Mouse (Mus musculus) midbrain, embryonic 13.5 days (tissue): ENCODE measurements around the gene Rinl. TPM values are rescaled to one million over a fixed set of nuclear protein-coding genes. Genes with fewer than 3 reads are reported as not detected.

Experiments used
- ATAC-seq: fragments of 200-750 bp; cut with Nextera tagmentation; 2 replicates; pipeline ENCODE4 v1.8.0; 2017; ENCODE audit warnings: mild to moderate bottlenecking, moderate TSS enrichment, moderate library complexity
- H3K27ac ChIP-seq: fragments of 300-500 bp; sonication (generic); 2 replicates; pipeline ENCODE4 v1.5.1; 2015; ENCODE audit warnings: inconsistent platforms, mild to moderate bottlenecking, moderate library complexity
- H3K27me3 ChIP-seq: fragments of 300-500 bp; sonication (generic); 2 replicates; pipeline ENCODE4 v1.6.1; 2015; ENCODE audit warnings: mild to moderate bottlenecking, inconsistent platforms
- H3K36me3 ChIP-seq: fragments of 300-500 bp; sonication (generic); 2 replicates; pipeline ENCODE4 v1.6.1; 2015; ENCODE audit warnings: mild to moderate bottlenecking, inconsistent platforms
- H3K4me1 ChIP-seq: fragments of 300-500 bp; sonication (generic); replicated peaks from 2 replicates; pipeline ENCODE4 v1.6.1; 2015; ENCODE audit warnings: inconsistent platforms
- H3K4me2 ChIP-seq: fragments of 300-500 bp; sonication (generic); replicated peaks from 2 replicates; pipeline ENCODE4 v1.6.1; 2015; ENCODE audit warnings: moderate library complexity, mild to moderate bottlenecking, inconsistent platforms
- H3K4me3 ChIP-seq: fragments of 300-500 bp; sonication (generic); replicated peaks from 2 replicates; pipeline ENCODE4 v1.5.1; 2015; ENCODE audit warnings: mild to moderate bottlenecking, inconsistent platforms
- H3K9ac ChIP-seq: fragments of 300-500 bp; sonication (generic); replicated peaks from 2 replicates; pipeline ENCODE4 v1.6.1; 2015; ENCODE audit warnings: mild to moderate bottlenecking, inconsistent platforms
- H3K9me3 ChIP-seq: fragments of 300-500 bp; sonication (generic); 2 replicates; pipeline ENCODE4 v1.6.1; 2016; ENCODE audit warnings: mild to moderate bottlenecking, inconsistent platforms
- WGBS: fragments of 180-500 bp; shearing (Covaris S2); methylation state at CpG from one replicate; pipeline ENCODE4 v1.1.7; 2015; 5-methylcytosine and 5-hydroxymethylcytosine counted together
- polyA plus RNA-seq: library from polyadenylated mRNA; unstranded; fragments of >200 nt; fragmentation: Nextera tagmentation; extraction: Ambion mirVana; gene quantifications from 2 replicates; pipeline ENCODE4 v1.2.1, GENCODE M21; 2015

Gene Rinl
- polyA plus RNA-seq, 1 experiment from 2014 or later, result 1.9 TPM

GRCm38 (mm10) chr7:28785161-28785560 lies 3.6 kb upstream of the Rinl start:
- Histone ChIP-seq H3K9ac (no peak overlapping the region), H3K27me3 (no peaks in the 10 kb centered on the region), H3K4me1 (peaks cover 6% of the 10 kb centered on the region), H3K4me2 (no peak overlapping the region), H3K9me3 (no peaks in the 10 kb centered on the region), H3K36me3 (peaks cover 54% of the 10 kb centered on the region), H3K27ac (no peak overlapping the region), H3K4me3 (no peak overlapping the region)
- ATAC-seq, result no peak
- WGBS, result 75% methylated on average over 5 of the region's 5 CpGs

GRCm38 (mm10) chr7:28787884-28788283 lies 885 bp upstream of the Rinl start:
- H3K36me3 ChIP-seq, result peaks cover 50% of the 10 kb centered on the region
- 0 out of 2 replicates have a peak overlapping the region, but pooled peaks have one; percentile 6 for H3K9ac ChIP-seq
- no peaks in the 10 kb centered on the region for H3K4me1 ChIP-seq
- no peak overlapping the region for H3K4me2 ChIP-seq
- H3K27ac ChIP-seq, result no peak overlapping the region
- H3K9me3 ChIP-seq, result no peaks in the 10 kb centered on the region
- no peaks in the 10 kb centered on the region for H3K27me3 ChIP-seq
- 96% methylated on average over 9 of the region's 9 CpGs for WGBS
- ATAC-seq, result no peak
- H3K4me3 ChIP-seq, result no peak overlapping the region

GRCm38 (mm10) chr7:28789235-28789634 lies 466 bp downstream of the Rinl start:
- WGBS, result 93% methylated on average over 3 of the region's 3 CpGs
- Histone ChIP-seq H3K9ac (no peak overlapping the region), H3K27ac (no peak overlapping the region), H3K4me1 (no peaks in the 10 kb centered on the region), H3K36me3 (peaks cover 39% of the 10 kb centered on the region), H3K4me2 (no peak overlapping the region), H3K4me3 (no peak overlapping the region), H3K27me3 (no peaks in the 10 kb centered on the region), H3K9me3 (no peaks in the 10 kb centered on the region)
- ATAC-seq, result no peak

- 0 out of 2 replicates have a peak, but pooled peaks have one; percentile 30 for ATAC-seq
- 48% methylated on average over 8 of the region's 8 CpGs for WGBS
Measured at GRCm38 (mm10) chr7:28790066-28790806, 1.5 kb downstream of the Rinl start.

GRCm38 (mm10) chr7:28791706-28792105 lies 2.9 kb downstream of the Rinl start:
- Histone ChIP-seq H3K9me3 (no peaks in the 10 kb centered on the region), H3K36me3 (peaks cover 19% of the 10 kb centered on the region), H3K4me2 (no peak overlapping the region), H3K4me1 (peaks cover 4% of the 10 kb centered on the region; the same call in 1 of the 2 replicates), H3K27me3 (0 out of 2 replicates have a peak, but pooled peaks cover 8% of the 10 kb centered on the region), H3K27ac (no peak overlapping the region), H3K4me3 (no peak overlapping the region), H3K9ac (no peak overlapping the region)
- ATAC-seq, result no peak

More at GRCm38 (mm10) chr7:28790066-28790806, 1.5 kb downstream of the Rinl start:
- Histone ChIP-seq H3K9me3 (no peaks in the 10 kb centered on the region), H3K4me2 (no peak overlapping the region), H3K36me3 (peaks cover 34% of the 10 kb centered on the region), H3K27me3 (no peaks in the 10 kb centered on the region), H3K4me3 (no peak overlapping the region), H3K27ac (no peak overlapping the region), H3K9ac (no peak overlapping the region), H3K4me1 (no peaks in the 10 kb centered on the region)

GRCm38 (mm10) chr7:28792391-28793185 lies 3.8 kb downstream of the Rinl start:
- Histone ChIP-seq H3K9me3 (no peaks in the 10 kb centered on the region), H3K4me2 (no peak overlapping the region), H3K4me1 (peaks cover 7% of the 10 kb centered on the region), H3K36me3 (peaks cover 13% of the 10 kb centered on the region), H3K9ac (no peak overlapping the region), H3K27ac (no peak overlapping the region), H3K27me3 (0 out of 2 replicates have a peak, but pooled peaks cover 8% of the 10 kb centered on the region), H3K4me3 (no peak overlapping the region)
- no peak for ATAC-seq
- WGBS, result 88% methylated on average over 14 of the region's 14 CpGs

- 0 out of 2 replicates have a peak, but pooled peaks cover 8% of the 10 kb centered on the region for H3K27me3 ChIP-seq
- 38% methylated on average over 2 of the region's 2 CpGs for WGBS
- H3K9ac ChIP-seq, result no peak overlapping the region
- 0 out of 2 replicates have a peak, but pooled peaks cover under 1% of the 10 kb centered on the region for H3K36me3 ChIP-seq
- ATAC-seq, result no peak
- H3K4me3 ChIP-seq, result no peak overlapping the region
- no peak overlapping the region for H3K4me2 ChIP-seq
- no peaks in the 10 kb centered on the region for H3K9me3 ChIP-seq
- H3K27ac ChIP-seq, result no peak overlapping the region
- H3K4me1 ChIP-seq, result peaks cover 7% of the 10 kb centered on the region
Measured at GRCm38 (mm10) chr7:28793834-28794233, 5.1 kb downstream of the Rinl start.

- peaks cover 7% of the 10 kb centered on the region for H3K4me1 ChIP-seq
- H3K4me3 ChIP-seq, result no peak overlapping the region
- ATAC-seq, result no peak
- no peaks in the 10 kb centered on the region for H3K9me3 ChIP-seq
- H3K36me3 ChIP-seq, result no peaks in the 10 kb centered on the region
- no peak overlapping the region for H3K4me2 ChIP-seq
- H3K27ac ChIP-seq, result no peak overlapping the region
- 83% methylated on average over 2 of the region's 3 CpGs for WGBS
- no peak overlapping the region for H3K9ac ChIP-seq
- H3K27me3 ChIP-seq, result 0 out of 2 replicates have a peak, but pooled peaks cover 8% of the 10 kb centered on the region
Measured at GRCm38 (mm10) chr7:28794496-28794895, 5.7 kb downstream of the Rinl start.

- peak overlapping the region; percentile 15; the same call in 1 of the 2 replicates for H3K4me2 ChIP-seq
- no peaks in the 10 kb centered on the region for H3K9me3 ChIP-seq
- no peak overlapping the region for H3K9ac ChIP-seq
- no peak overlapping the region; the same call in 1 of the 2 replicates for H3K4me3 ChIP-seq
- H3K27me3 ChIP-seq, result 0 out of 2 replicates have a peak, but pooled peaks cover 8% of the 10 kb centered on the region
- no peak for ATAC-seq
- H3K27ac ChIP-seq, result no peak overlapping the region
- H3K4me1 ChIP-seq, result peaks cover 7% of the 10 kb centered on the region
- no peaks in the 10 kb centered on the region for H3K36me3 ChIP-seq
- WGBS, result 86% methylated on average over 15 of the region's 15 CpGs
Measured at GRCm38 (mm10) chr7:28795832-28796231, 7.1 kb downstream of the Rinl start.

GRCm38 (mm10) chr7:28796562-28796975 lies 7.8 kb downstream of the Rinl start:
- 14% methylated on average over 32 of the region's 32 CpGs for WGBS
- no peak overlapping the region for H3K27ac ChIP-seq
- 0 out of 2 replicates have a peak, but pooled peaks cover 8% of the 10 kb centered on the region for H3K27me3 ChIP-seq
- peak; percentile 80 for ATAC-seq
- no peaks in the 10 kb centered on the region for H3K9me3 ChIP-seq
- 0 out of 2 replicates have a peak overlapping the region, but pooled peaks have one; percentile 36 for H3K9ac ChIP-seq
- peaks cover 7% of the 10 kb centered on the region for H3K4me1 ChIP-seq
- H3K4me3 ChIP-seq, result peak overlapping the region; percentile 14
- no peaks in the 10 kb centered on the region for H3K36me3 ChIP-seq
- peak overlapping the region; percentile 48 for H3K4me2 ChIP-seq

- Histone ChIP-seq H3K9ac (no peak overlapping the region), H3K4me3 (no peak overlapping the region), H3K27me3 (0 out of 2 replicates have a peak, but pooled peaks cover 8% of the 10 kb centered on the region), H3K4me1 (peaks cover 18% of the 10 kb centered on the region), H3K36me3 (no peaks in the 10 kb centered on the region), H3K27ac (no peak overlapping the region), H3K4me2 (no peak overlapping the region), H3K9me3 (no peaks in the 10 kb centered on the region)
- ATAC-seq, result no peak
- WGBS, result 95% methylated on average over 9 of the region's 9 CpGs
Measured at GRCm38 (mm10) chr7:28799994-28800393, 11.2 kb downstream of the Rinl start.

- Histone ChIP-seq H3K4me3 (no peak overlapping the region), H3K4me1 (peaks cover 17% of the 10 kb centered on the region), H3K9ac (no peak overlapping the region), H3K9me3 (no peaks in the 10 kb centered on the region), H3K27me3 (no peaks in the 10 kb centered on the region), H3K27ac (no peak overlapping the region), H3K36me3 (no peaks in the 10 kb centered on the region), H3K4me2 (no peak overlapping the region)
- ATAC-seq, result no peak
- WGBS, result 85% methylated on average over 3 of the region's 3 CpGs
Measured at GRCm38 (mm10) chr7:28801451-28801850, 12.7 kb downstream of the Rinl start.
